Mouse (Mus musculus) granulocyte monocyte progenitor cell, adult 5-6 weeks (primary cell): ENCODE results near the gene Btd. TPM values are rescaled to one million over a fixed set of nuclear protein-coding genes. Genes with fewer than 3 reads are reported as not detected.

ENCODE experiments used
- ATAC-seq: replicated peaks from 2 replicates; pipeline ENCODE4 v1.8.0; 2016; ENCODE audit warnings: mild to moderate bottlenecking, moderate TSS enrichment, inconsistent platforms; ENCODE audit not compliant: poor library complexity, severe bottlenecking
- total RNA-seq, 2 experiments: library from RNA; stranded (forward) in 1 of 2; stranded (reverse) in 1 of 2; fragments of 200-712, 200-1000 nt in 1 of 2; fragments of >200 nt in 1 of 2; fragmentation: Nextera tagmentation in 1 of 2; gene quantifications; 2 replicates each; pipeline ENCODE4 v1.2.3; 2014 to 2017

The Btd gene
- total RNA-seq, 2 experiments from 2014 or later: 11.3 to 25.4 TPM

- ATAC-seq: peak; percentile 16; the same call in 1 of the 2 replicates
Observed at GRCm38 (mm10) chr14:31696985-31697303, 56.1 kb downstream of the Btd start.

- no peak for ATAC-seq
Observed at GRCm38 (mm10) chr14:31697346-31697745, 56.5 kb downstream of the Btd start.

GRCm38 (mm10) chr14:31697755-31698154 lies 56.9 kb downstream of the Btd start:
- no peak for ATAC-seq

- no peak for ATAC-seq
Observed at GRCm38 (mm10) chr14:31700376-31700775, 59.5 kb downstream of the Btd start.

GRCm38 (mm10) chr14:31709343-31709742 lies 68.5 kb downstream of the Btd start:
- no peak for ATAC-seq

GRCm38 (mm10) chr14:31715669-31716068 lies 74.8 kb downstream of the Btd start:
- ATAC-seq: no peak

GRCm38 (mm10) chr14:31717360-31717759 lies 76.5 kb downstream of the Btd start:
- no peak for ATAC-seq

Other genes with a start within 250 kb of the Btd start
- 5.0 and 6.3 TPM in 2 replicates for gene Sh3bp5, start 204.9 kb upstream of the Btd start, total RNA-seq (2014; fragmentation: Nextera tagmentation)
- gene Sh3bp5, start 204.9 kb upstream of the Btd start, total RNA-seq (2017): 2.7 and 2.8 TPM in 2 replicates
- 26.3 and 35.0 TPM in 2 replicates for gene Eaf1, start 146.6 kb upstream of the Btd start, total RNA-seq (2014; fragmentation: Nextera tagmentation)
- gene Eaf1, start 146.6 kb upstream of the Btd start, total RNA-seq (2017): 26.5 and 31.4 TPM in 2 replicates
- gene Mettl6, start 146.0 kb upstream of the Btd start, total RNA-seq (2014; fragmentation: Nextera tagmentation): 62.4 and 64.9 TPM in 2 replicates
- gene Mettl6, start 146.0 kb upstream of the Btd start, total RNA-seq (2017): 110 and 131 TPM in 2 replicates
- not detected in 2 replicates for gene Colq, start 49.7 kb upstream of the Btd start, total RNA-seq (2014; fragmentation: Nextera tagmentation)
- gene Colq, start 49.7 kb upstream of the Btd start, total RNA-seq (2017): not detected in 2 replicates
- gene Gm49387, start 150 bp upstream of the Btd start, total RNA-seq (2014; fragmentation: Nextera tagmentation): not detected in 2 replicates
- not detected in 2 replicates for gene Gm49387, start 150 bp upstream of the Btd start, total RNA-seq (2017)
- 6.0 and 23.7 TPM in 2 replicates for gene Hacl1, start 258 bp downstream of the Btd start, total RNA-seq (2014; fragmentation: Nextera tagmentation)
- gene Hacl1, start 258 bp downstream of the Btd start, total RNA-seq (2017): 24.1 and 24.3 TPM in 2 replicates
- gene Ankrd28, start 189.6 kb downstream of the Btd start, total RNA-seq (2014; fragmentation: Nextera tagmentation): 109 and 153 TPM in 2 replicates
- gene Ankrd28, start 189.6 kb downstream of the Btd start, total RNA-seq (2017): 197 and 261 TPM in 2 replicates